7 mouse cellular contexts compared by ENCODE assay signal in the genomic region with DNA sequence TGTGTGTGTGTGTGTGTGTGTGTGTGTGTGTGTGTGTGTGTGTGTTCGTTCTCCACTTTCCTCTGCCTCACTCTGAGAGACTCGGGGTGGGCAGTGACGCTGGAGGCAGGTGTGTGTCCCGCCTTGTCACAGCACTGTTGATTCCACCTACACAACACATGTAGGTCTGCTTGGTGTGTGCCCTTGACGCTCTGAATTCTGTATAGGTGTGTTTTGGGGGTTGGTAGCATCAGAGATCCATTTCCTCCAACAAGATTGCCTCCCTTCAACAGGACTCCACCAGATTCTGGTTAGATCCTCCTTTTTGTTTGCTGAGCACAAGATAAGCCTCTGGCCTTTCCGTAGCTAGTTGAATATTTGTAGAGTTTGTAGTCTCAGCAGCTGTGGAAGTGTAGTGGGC.
A peak's percentile ranks its signal among the peaks of the same experiment; 100 is the strongest.
DNase-seq lines count a peak whose midpoint lies in the region; ATAC-seq and TF ChIP-seq lines count a peak whose summit lies in the region.

No protein-coding gene starts in this region.

- H3K27ac ChIP-seq in layer of hippocampus, adult 2 months = peak overlapping the region; percentile 95
- no peak overlapping the region for H3K27ac ChIP-seq in MEL (ENCODE audit: control insufficient read depth, low read depth, low read length)
- H3K27ac ChIP-seq in cortical plate, adult 2 months (ENCODE audit: insufficient read depth, low read length) = peak overlapping the region; percentile 5; the same call in 1 of the 2 replicates
- no peak overlapping the region for H3K27ac ChIP-seq in liver, embryonic 14.5 days
- no peak overlapping the region for H3K27ac ChIP-seq in forebrain, embryonic 11.5 days (ENCODE audit: low read depth, low read length)

- H3K4me3 ChIP-seq in layer of hippocampus, adult 2 months = peak overlapping the region; percentile 97
- peak overlapping the region; percentile 64 to 80 for H3K4me3 ChIP-seq in MEL (ENCODE audit: control insufficient read depth in 1 of 2, insufficient read depth in 1 of 2, low read depth in 2 of 2, low read length in 2 of 2)
- H3K4me3 ChIP-seq in cortical plate, adult 2 months (ENCODE audit: insufficient read depth, low read length) = peak overlapping the region; percentile 93
- peak overlapping the region; percentile 39 to 58 for H3K4me3 ChIP-seq in liver, embryonic 14.5 days (ENCODE audit: insufficient read depth in 1 of 2, low read depth in 2 of 2, low read length in 2 of 2)
- no peak overlapping the region for H3K4me3 ChIP-seq in forebrain, embryonic 11.5 days (ENCODE audit: low read depth, low read length)

- peaks cover 0 to 2% of the 10 kb centered on the region in 2 experiments; a peak in 1 of 4 replicates for H3K27me3 ChIP-seq in MEL (ENCODE audit: control insufficient read depth in 1 of 2, insufficient read depth in 2 of 2, low read length in 2 of 2)
- peaks cover 6% of the 10 kb centered on the region for H3K27me3 ChIP-seq in liver, embryonic 14.5 days (ENCODE audit: control insufficient read depth, insufficient read depth, low read length)
- H3K27me3 ChIP-seq in forebrain, embryonic 11.5 days (ENCODE audit: control insufficient read depth, insufficient read depth, low read length) = peaks cover 19% of the 10 kb centered on the region

- peak in 1 of 2 experiments; percentile 21 for DNase-seq in layer of hippocampus, adult 2 months (ENCODE audit: low spot score in 2 of 2)
- no peak for DNase-seq in layer of hippocampus, adult 11-12 months (ENCODE audit: low spot score)
- DNase-seq in MEL (ENCODE audit: low read depth, low spot score) = peak; percentile 55
- DNase-seq in liver, embryonic 14.5 days (ENCODE audit: low read depth in 3 of 3, low spot score in 3 of 3) = no peak
- DNase-seq in urinary bladder, adult 2 months (ENCODE audit: low spot score) = no peak
- DNase-seq in forebrain, embryonic 11.5 days (ENCODE audit: low spot score) = no peak

- TF ChIP-seq RAD21 in MEL (IDR thresholded peaks at IDR 0.05; ENCODE audit: low read depth, low read length) = no peak

- TF ChIP-seq POLR2A in MEL (IDR thresholded peaks at IDR 0.05; ENCODE audit: control insufficient read depth in 1 of 2, insufficient read depth in 1 of 2, low read depth in 1 of 2, low read length in 2 of 2, poor library complexity in 1 of 2) = no peak
- no peak for TF ChIP-seq POLR2A in cortical plate, adult 2 months (IDR thresholded peaks at IDR 0.05; ENCODE audit: extremely low read depth, insufficient read depth, low read length)

- H3K79me2 ChIP-seq in MEL (ENCODE audit: control insufficient read depth, insufficient read depth, low read length, poor library complexity) = no peaks in the 10 kb centered on the region

- H3K4me1 ChIP-seq in MEL (ENCODE audit: control insufficient read depth in 1 of 2, insufficient read depth in 2 of 2, low read length in 2 of 2) = peaks cover 0 to 8% of the 10 kb centered on the region in 2 experiments; a peak in 2 of 4 replicates
- peaks cover 7% of the 10 kb centered on the region for H3K4me1 ChIP-seq in cortical plate, adult 2 months (ENCODE audit: control insufficient read depth, insufficient read depth, low read length)
- peaks cover 0 to 20% of the 10 kb centered on the region in 2 experiments; a peak in 2 of 4 replicates for H3K4me1 ChIP-seq in liver, embryonic 14.5 days (replicated peaks; ENCODE audit: control insufficient read depth in 2 of 2, insufficient read depth in 2 of 2, low read length in 1 of 2)
- peaks cover 6% of the 10 kb centered on the region; the same call in 1 of the 2 replicates for H3K4me1 ChIP-seq in forebrain, embryonic 11.5 days (replicated peaks; ENCODE audit: control insufficient read depth, insufficient read depth, low read length)

- TF ChIP-seq CTCF in layer of hippocampus, adult 2 months (conservative IDR thresholded peaks at IDR 0.05) = no peak
- no peak for TF ChIP-seq CTCF in MEL (IDR thresholded peaks at IDR 0.05 in 2 of 3, conservative IDR thresholded peaks at IDR 0.05 in 1 of 3; ENCODE audit: control insufficient read depth in 1 of 3, insufficient read depth in 1 of 3, low read depth in 2 of 3, low read length in 3 of 3, poor library complexity in 1 of 3, severe bottlenecking in 1 of 3)
- no peak for TF ChIP-seq CTCF in cortical plate, adult 2 months (IDR thresholded peaks at IDR 0.05; ENCODE audit: extremely low read depth, insufficient read depth, low read length)
- TF ChIP-seq CTCF in liver, embryonic 14.5 days (IDR thresholded peaks at IDR 0.05; ENCODE audit: low read depth) = no peak

- 26% methylated on average over 6 of the region's 6 CpGs for WGBS in liver, embryonic 14.5 days (ENCODE audit: insufficient replicate concordance)
- WGBS in forebrain, embryonic 11.5 days = 74% methylated on average over 6 of the region's 6 CpGs

- H3K9ac ChIP-seq in MEL (ENCODE audit: control insufficient read depth, low read depth, low read length, poor library complexity, severe bottlenecking) = peak overlapping the region; percentile 61
- H3K9ac ChIP-seq in liver, embryonic 14.5 days (replicated peaks) = no peak overlapping the region
- no peak overlapping the region for H3K9ac ChIP-seq in forebrain, embryonic 11.5 days (ENCODE audit: low read length)

- H3K4me2 ChIP-seq in liver, embryonic 14.5 days (ENCODE audit: low read depth) = peak overlapping the region; percentile 79
- no peak overlapping the region for H3K4me2 ChIP-seq in forebrain, embryonic 11.5 days (ENCODE audit: low read depth, low read length, severe bottlenecking)

- no peak for ATAC-seq in liver, embryonic 14.5 days (ENCODE audit: insufficient read depth)
- ATAC-seq in forebrain, embryonic 11.5 days (replicated peaks; ENCODE audit: low FRiP score) = no peak

- no peak for TF ChIP-seq EP300 in MEL (IDR thresholded peaks at IDR 0.05; ENCODE audit: low read depth in 1 of 2, low read length in 2 of 2)
- no peak for TF ChIP-seq EP300 in liver, embryonic 14.5 days (IDR thresholded peaks at IDR 0.05; ENCODE audit: low read depth)

- H3K9me3 ChIP-seq in MEL (replicated peaks; ENCODE audit: insufficient read depth, low read length) = no peaks in the 10 kb centered on the region
- no peaks in the 10 kb centered on the region for H3K9me3 ChIP-seq in liver, embryonic 14.5 days (ENCODE audit: control insufficient read depth, low read length)
- no peaks in the 10 kb centered on the region for H3K9me3 ChIP-seq in forebrain, embryonic 11.5 days (ENCODE audit: control insufficient read depth, low read length)

- peaks cover 0 to 6% of the 10 kb centered on the region in 2 experiments; a peak in 1 of 4 replicates for H3K36me3 ChIP-seq in MEL (ENCODE audit: control insufficient read depth in 1 of 2, insufficient read depth in 2 of 2, low read length in 2 of 2)
- H3K36me3 ChIP-seq in liver, embryonic 14.5 days (replicated peaks; ENCODE audit: control insufficient read depth, insufficient read depth, low read depth) = no peaks in the 10 kb centered on the region
- no peaks in the 10 kb centered on the region for H3K36me3 ChIP-seq in forebrain, embryonic 11.5 days (ENCODE audit: control insufficient read depth, insufficient read depth, low read length)

TF ChIP-seq in MEL, 35 proteins besides CTCF, POLR2A, EP300 and RAD21:
- TF ChIP-seq CHD1 (IDR thresholded peaks at IDR 0.05; ENCODE audit: low read depth, low read length) (0 out of 2 replicates have a peak, but pooled peaks have one; percentile 2), MAZ (IDR thresholded peaks at IDR 0.05; ENCODE audit: low read depth, low read length) (no peak), JUND (IDR thresholded peaks at IDR 0.05; ENCODE audit: low read depth, low read length) (no peak), GATA1 (IDR thresholded peaks at IDR 0.05; ENCODE audit: low read depth, low read length) (peak; percentile 13; the same call in 1 of the 2 replicates), ELF1 (IDR thresholded peaks at IDR 0.05; ENCODE audit: low read depth, low read length) (no peak), MAX (IDR thresholded peaks at IDR 0.05; ENCODE audit: low read length) (no peak)

Comparison
In these comparisons a context has a peak if more than half of its experiments do, and no peak if none do; other contexts are left out.
1. H3K27ac ChIP-seq: peak in layer of hippocampus, adult 2 months (single experiment) and cortical plate, adult 2 months (single experiment); none in MEL (single experiment), liver, embryonic 14.5 days (single experiment) and forebrain, embryonic 11.5 days (single experiment).